ENCODE assay signal across 35 mouse cellular contexts in the genomic region with DNA sequence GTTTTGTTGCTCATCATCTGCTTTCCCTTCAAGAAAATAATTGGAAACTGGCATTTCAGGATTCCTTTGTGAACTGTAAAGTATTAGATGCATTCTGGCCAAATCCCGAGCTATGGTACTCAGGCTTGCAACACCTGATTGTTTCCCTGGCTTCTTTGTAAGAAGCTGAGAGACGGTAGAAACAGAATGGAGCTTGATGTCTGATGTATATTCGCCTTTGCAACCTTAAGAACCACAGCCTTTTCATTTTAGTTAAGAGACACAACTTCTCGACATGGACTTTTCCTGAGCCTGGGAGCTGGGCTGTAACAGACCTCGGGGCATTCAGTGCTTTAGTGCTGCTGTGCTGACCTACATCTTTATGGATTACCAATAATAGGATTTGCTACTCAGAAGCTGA. TPM values are rescaled to one million over a fixed set of nuclear protein-coding genes. Genes with fewer than 3 reads are reported as not detected.
"Had no signal": no experiment of that assay in that cellular context is flagged by ENCODE, and none has a peak within 500 bp of the region (broad histone marks: within the 10 kb centered on the region; RNA-seq: fewer than 3 reads in every experiment).

A gene (plus strand): TSS at position 301 of the 400 bp plus-strand sequence.

- H3K27ac ChIP-seq: left cerebral cortex, adult 2 months; limb, embryonic 12.5 days; limb, embryonic 13.5 days; limb, embryonic 15.5 days; liver, embryonic 12.5 days; liver, embryonic 13.5 days; liver, embryonic 14.5 days; liver, embryonic 15.5 days; lung, embryonic 15.5 days; macrophage; midbrain, embryonic 10.5 days; midbrain, embryonic 12.5 days; midbrain, embryonic 13.5 days; midbrain, embryonic 15.5 days had no signal

- H3K9me3 ChIP-seq: limb, embryonic 12.5 days; limb, embryonic 13.5 days; limb, embryonic 15.5 days; liver, embryonic 12.5 days; liver, embryonic 13.5 days; liver, embryonic 15.5 days; lung, embryonic 15.5 days; midbrain, embryonic 10.5 days; midbrain, embryonic 12.5 days; midbrain, embryonic 13.5 days; midbrain, embryonic 15.5 days had no signal

- H3K4me2 ChIP-seq: limb, embryonic 12.5 days; limb, embryonic 13.5 days; limb, embryonic 15.5 days; liver, embryonic 11.5 days; liver, embryonic 12.5 days; liver, embryonic 13.5 days; liver, embryonic 15.5 days; lung, embryonic 14.5 days; lung, embryonic 15.5 days; midbrain, embryonic 11.5 days; midbrain, embryonic 12.5 days; midbrain, embryonic 13.5 days; midbrain, embryonic 15.5 days had no signal

- H3K27me3 ChIP-seq: limb, embryonic 12.5 days; limb, embryonic 13.5 days; limb, embryonic 15.5 days; liver, embryonic 12.5 days; liver, embryonic 13.5 days; liver, embryonic 15.5 days; lung, embryonic 15.5 days; megakaryocyte, embryonic 14.5 days; midbrain, embryonic 12.5 days; midbrain, embryonic 15.5 days had no signal

- H3K4me3 ChIP-seq: left cerebral cortex, adult 2 months; limb, embryonic 12.5 days; limb, embryonic 13.5 days; limb, embryonic 15.5 days; liver, embryonic 12.5 days; liver, embryonic 13.5 days; liver, embryonic 15.5 days; lung, embryonic 15.5 days; megakaryocyte, embryonic 14.5 days; midbrain, embryonic 10.5 days; midbrain, embryonic 12.5 days; midbrain, embryonic 13.5 days; midbrain, embryonic 15.5 days; myocyte had no signal

- H3K9ac ChIP-seq: limb, embryonic 12.5 days; limb, embryonic 13.5 days; limb, embryonic 15.5 days; liver, embryonic 12.5 days; liver, embryonic 13.5 days; liver, embryonic 14.5 days; liver, embryonic 15.5 days; liver, postnatal 0 days; lung, embryonic 14.5 days; lung, embryonic 15.5 days; midbrain, embryonic 12.5 days; midbrain, embryonic 13.5 days; midbrain, embryonic 15.5 days had no signal

- H3K4me1 ChIP-seq: limb, embryonic 12.5 days; limb, embryonic 13.5 days; limb, embryonic 15.5 days; liver, embryonic 12.5 days; liver, embryonic 13.5 days; liver, embryonic 15.5 days; lung, embryonic 15.5 days; megakaryocyte, embryonic 14.5 days; midbrain, embryonic 10.5 days; midbrain, embryonic 12.5 days; midbrain, embryonic 13.5 days; midbrain, embryonic 15.5 days had no signal

- H3K36me3 ChIP-seq: limb, embryonic 12.5 days; limb, embryonic 13.5 days; limb, embryonic 15.5 days; liver, embryonic 12.5 days; liver, embryonic 13.5 days; liver, embryonic 15.5 days; lung, embryonic 15.5 days; midbrain, embryonic 10.5 days; midbrain, embryonic 12.5 days; midbrain, embryonic 13.5 days; midbrain, embryonic 15.5 days had no signal

- DNase-seq: left cerebral cortex, postnatal 4 days; liver; liver, embryonic 13.5 days; liver, postnatal 0 days; lung, adult 18-20 months; lung, adult 2 months; lung, embryonic 14.5 days; lung, postnatal 10 days; lung, postnatal 14 days; lung, postnatal 36 days; lung, postnatal 4 days; midbrain, embryonic 14.5 days had no signal

- ATAC-seq: liver, embryonic 12.5 days; liver, postnatal 0 days; lung, postnatal 0 days; midbrain, embryonic 13.5 days; midbrain, embryonic 15.5 days; midbrain, embryonic 16.5 days had no signal

RNA-seq across cellular contexts. Expression of the gene that starts here (rescaled TPM):
- polyA plus RNA-seq: limb, embryonic 11.5 days; limb, embryonic 12.5 days; limb, embryonic 13.5 days; limb, embryonic 14.5 days; limb, embryonic 15.5 days; liver, embryonic 11.5 days; liver, embryonic 12.5 days; liver, embryonic 13.5 days; liver, embryonic 14.5 days; liver, embryonic 15.5 days; liver, embryonic 16.5 days; liver, postnatal 0 days; lung, adult 2 months; lung, embryonic 14.5 days; lung, embryonic 15.5 days; lung, embryonic 16.5 days; lung, postnatal 0 days; macrophage; midbrain, embryonic 10.5 days; midbrain, embryonic 11.5 days; midbrain, embryonic 12.5 days; midbrain, embryonic 14.5 days; midbrain, embryonic 15.5 days; midbrain, embryonic 16.5 days; myocyte had no signal
